8 mouse cellular contexts compared by ENCODE assay signal in genomic region chr2:84714811-84715561, GRCm38 (mm10). TPM values are rescaled to one million over a fixed set of nuclear protein-coding genes. Genes with fewer than 3 reads are reported as not detected.
A peak's percentile ranks its signal among the peaks of the same experiment; 100 is the strongest.
DNase-seq lines count a peak whose midpoint lies in the region; ATAC-seq lines count a peak whose summit lies in the region.

Gene Zdhhc5, minus strand, starts transcription at chr2:84715180.

- peak within 1 kb of the TSS; percentile 89 for H3K9ac ChIP-seq in intestine, embryonic 14.5 days (ENCODE audit: low read length)

- H3K9me3 ChIP-seq in intestine, embryonic 14.5 days (ENCODE audit: control insufficient read depth, low read length), result no peaks in the 10 kb centered on the region

- peak within 1 kb of the TSS; percentile 82 for H3K4me2 ChIP-seq in intestine, embryonic 14.5 days (ENCODE audit: low read length)

- peak within 1 kb of the TSS; percentile 90 for H3K27ac ChIP-seq in intestine, embryonic 14.5 days (ENCODE audit: low read depth)

- peak within 1 kb of the TSS; percentile 88 for H3K4me3 ChIP-seq in intestine, embryonic 14.5 days (ENCODE audit: low read depth, low read length)

- peak; percentile 97 to 99 for DNase-seq in adrenal gland, adult 18-20 months (ENCODE audit: low spot score in 2 of 2)
- peak; percentile 100 for DNase-seq in embryo, embryonic 11 days
- peak; percentile 99 for DNase-seq in gastrocnemius, postnatal 25 days
- DNase-seq in intestine, embryonic 14.5 days (ENCODE audit: low spot score), result peak; percentile 98
- DNase-seq in left cerebral cortex, postnatal 14 days (ENCODE audit: low spot score in 2 of 2), result peak; percentile 99 to 100
- DNase-seq in mesoderm, embryonic 11.5 days (ENCODE audit: low read depth, low spot score), result peak; percentile 99
- DNase-seq in right cerebral cortex, postnatal 36 days (ENCODE audit: low spot score in 2 of 2), result peak; percentile 97 to 98
- DNase-seq in yolk sac, embryonic 10.5 days (ENCODE audit: low spot score), result peak; percentile 98

- H3K36me3 ChIP-seq in intestine, embryonic 14.5 days (ENCODE audit: control insufficient read depth, insufficient read depth, low read length), result peaks cover 14% of the 10 kb centered on the region

- no peaks in the 10 kb centered on the region for H3K27me3 ChIP-seq in intestine, embryonic 14.5 days (replicated peaks; ENCODE audit: control insufficient read depth, insufficient read depth, low read length)

- peak; percentile 96 for ATAC-seq in intestine, embryonic 14.5 days (replicated peaks; ENCODE audit: low FRiP score, low TSS enrichment, low read depth)

- intact Hi-C loops in left cerebral cortex, postnatal 14 days (cut with DNase I), result loop anchor here (5.0 kb wide), 1 partner anchor 38 kb away; the partner anchor contains the start of genes Gm28635, Med19 and Tmx2

- WGBS in intestine, embryonic 14.5 days, result under 1% methylated on average over 98 of the region's 107 CpGs

- H3K4me1 ChIP-seq in intestine, embryonic 14.5 days (replicated peaks; ENCODE audit: control insufficient read depth, insufficient read depth, low read length), result peaks cover 8% of the 10 kb centered on the region

RNA-seq across cellular contexts. Expression of gene Zdhhc5, which starts in this region (rescaled TPM):
- total RNA-seq in adrenal gland, adult 18-20 months (2021), result 10 to 100 TPM; 62.0 to 70.2 TPM
- 10 to 100 TPM; 56.6 TPM for total RNA-seq in gastrocnemius, postnatal 25 days (2021)
- 30.0 and 30.7 TPM in 2 replicates for polyA plus RNA-seq in intestine, embryonic 14.5 days (2014; fragmentation: Nextera tagmentation; extraction: Ambion mirVana)
- 10 to 100 TPM; 41.6 to 42.9 TPM for total RNA-seq in left cerebral cortex, postnatal 14 days (2021)

Comparison
In these comparisons a context has a peak if more than half of its experiments do, and no peak if none do; other contexts are left out.
1. Peak in every context shown above with its lines: DNase-seq, ATAC-seq, H3K4me3 ChIP-seq and H3K27ac ChIP-seq.